Mouse (Mus musculus) bone marrow, adult 2 months (tissue): ENCODE data around the gene Hoxb3.

Experiments used
- CTCF ChIP-seq: fragments of 200-500 bp; IDR thresholded peaks from 2 replicates; pipeline ENCODE4 v1.5.1; 2011; ENCODE audit warnings: low read length, control low read depth; ENCODE audit not compliant: control insufficient read depth, insufficient read depth
- POLR2A ChIP-seq: fragments of 200-500 bp; IDR thresholded peaks from 2 replicates; pipeline ENCODE4 v1.6.1; 2011; ENCODE audit warnings: low read depth, mild to moderate bottlenecking, control low read depth, low read length, borderline replicate concordance; ENCODE audit not compliant: control insufficient read depth

GRCm38 (mm10) chr11:96311520-96312417, 11.4 kb upstream of the Hoxb3 start:
- TF ChIP-seq CTCF = peak; percentile 58
- TF ChIP-seq POLR2A = peak; percentile 41; the same call in 1 of the 2 replicates
